Mouse (Mus musculus): ENCODE measurements around the gene Btbd3.

Btbd3 gene

DNA sequence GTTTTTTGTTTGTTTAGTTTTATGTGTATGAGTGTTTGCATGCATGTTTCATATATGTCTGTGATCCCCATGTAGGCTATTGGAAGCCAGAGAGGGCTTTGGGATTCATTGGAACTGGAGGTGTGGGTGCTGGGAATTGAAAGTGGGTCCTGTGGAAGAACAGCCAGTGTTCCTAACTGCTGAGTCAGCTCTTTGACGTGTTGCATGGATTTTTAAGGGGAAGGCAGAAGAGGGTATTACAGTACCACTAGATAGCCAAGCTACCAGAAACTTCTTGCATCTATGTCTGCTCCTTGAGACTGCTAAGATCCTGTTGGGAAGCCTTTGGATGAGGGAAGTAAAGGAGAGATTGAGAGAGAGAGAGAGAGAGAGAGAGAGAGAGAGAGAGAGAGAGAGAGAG lies 82.2 kb downstream of the Btbd3 start:
- in situ Hi-C loops (cut with MboI; ENCODE audit: low pct_unique_long_range_greater_than_20kb in 1 of 2, low sequenced_read_pairs in 2 of 2, unreplicated experiment in 1 of 2), result no loop called here

DNA sequence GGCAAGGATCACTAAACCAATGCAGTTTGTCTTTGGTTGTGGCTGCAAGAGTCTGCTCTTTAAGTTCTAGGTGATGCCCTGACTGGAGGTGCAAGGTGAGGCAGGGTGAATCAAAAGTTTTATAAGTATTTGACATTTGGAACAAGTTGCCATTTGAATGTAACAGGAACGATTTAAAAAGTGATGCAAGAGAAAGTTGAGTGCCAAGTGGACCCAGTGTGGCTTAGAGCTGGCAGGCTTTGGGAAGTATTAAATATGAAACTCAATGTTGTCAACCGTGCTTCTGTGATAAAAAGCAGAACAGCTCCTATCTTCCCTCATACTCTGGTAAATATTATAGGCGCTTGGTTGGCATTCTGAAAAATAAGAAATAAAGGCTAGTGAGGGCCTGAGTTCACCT lies 99.0 kb downstream of the Btbd3 start:
- in situ Hi-C loops (cut with MboI; ENCODE audit: low pct_unique_long_range_greater_than_20kb in 1 of 2, low sequenced_read_pairs in 2 of 2, unreplicated experiment in 1 of 2), result no loop called here

DNA sequence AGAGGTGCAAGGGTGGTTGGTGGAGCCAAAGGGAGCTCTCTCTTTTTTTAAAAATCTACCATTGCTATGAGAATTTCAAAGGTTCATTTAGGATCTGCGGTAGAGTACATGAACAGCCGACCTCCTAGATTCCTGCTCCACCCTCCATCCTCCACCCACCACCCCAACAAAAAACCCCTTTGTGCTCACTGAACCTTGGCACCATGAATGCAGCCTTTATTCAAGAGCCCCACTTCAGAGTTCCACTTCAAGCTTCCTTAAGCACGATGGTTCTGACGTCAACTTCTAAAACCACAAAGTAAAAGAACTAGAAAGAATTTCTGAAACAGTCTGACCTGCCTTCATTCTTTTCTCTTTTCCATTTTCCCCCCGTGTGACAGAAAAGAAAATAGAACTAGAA lies 106.1 kb downstream of the Btbd3 start:
- in situ Hi-C loops (cut with MboI; ENCODE audit: low pct_unique_long_range_greater_than_20kb in 1 of 2, low sequenced_read_pairs in 2 of 2, unreplicated experiment in 1 of 2), result no loop called here

DNA sequence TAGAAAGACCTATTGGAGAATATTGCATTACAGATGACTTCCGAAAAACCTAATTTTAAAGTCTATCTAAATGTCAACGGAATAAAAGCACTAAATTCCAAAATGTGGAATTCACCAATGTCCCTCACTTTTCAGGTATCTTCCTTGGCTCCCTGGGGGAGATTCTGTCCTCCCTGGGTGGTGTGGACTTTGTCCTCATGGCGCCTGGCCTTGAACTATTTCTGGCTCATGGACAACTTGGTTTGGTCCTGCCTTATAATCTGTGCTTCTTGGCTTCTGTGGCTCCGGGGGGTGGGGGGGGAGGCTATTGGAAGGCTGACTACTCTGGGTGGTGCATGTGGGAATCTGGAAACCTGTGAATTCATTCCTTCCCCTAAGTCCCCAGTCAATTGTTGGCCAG lies 109.0 kb downstream of the Btbd3 start:
- in situ Hi-C loops (cut with MboI; ENCODE audit: low pct_unique_long_range_greater_than_20kb in 1 of 2, low sequenced_read_pairs in 2 of 2, unreplicated experiment in 1 of 2), result no loop called here

DNA sequence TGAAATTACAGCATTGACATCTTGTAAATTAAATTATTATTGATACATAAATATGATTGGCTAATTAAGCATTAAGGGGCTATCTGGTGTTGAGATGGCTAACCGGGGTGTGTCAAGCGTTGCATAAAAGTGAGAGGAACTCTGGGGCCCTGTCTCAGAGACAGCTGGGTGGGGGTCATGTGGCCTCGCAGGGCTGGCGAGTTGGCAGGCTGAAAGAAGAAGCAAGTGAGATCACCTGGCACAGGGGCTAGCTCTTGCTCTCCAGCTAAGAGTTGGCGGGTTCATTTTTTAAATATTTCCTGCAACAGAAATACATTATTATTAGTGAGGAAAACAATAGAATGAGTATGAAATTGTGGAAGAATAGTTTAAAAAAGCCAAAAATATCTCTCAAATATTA lies 118.2 kb downstream of the Btbd3 start:
- in situ Hi-C loops (cut with MboI; ENCODE audit: low pct_unique_long_range_greater_than_20kb in 1 of 2, low sequenced_read_pairs in 2 of 2, unreplicated experiment in 1 of 2), result no loop called here

DNA sequence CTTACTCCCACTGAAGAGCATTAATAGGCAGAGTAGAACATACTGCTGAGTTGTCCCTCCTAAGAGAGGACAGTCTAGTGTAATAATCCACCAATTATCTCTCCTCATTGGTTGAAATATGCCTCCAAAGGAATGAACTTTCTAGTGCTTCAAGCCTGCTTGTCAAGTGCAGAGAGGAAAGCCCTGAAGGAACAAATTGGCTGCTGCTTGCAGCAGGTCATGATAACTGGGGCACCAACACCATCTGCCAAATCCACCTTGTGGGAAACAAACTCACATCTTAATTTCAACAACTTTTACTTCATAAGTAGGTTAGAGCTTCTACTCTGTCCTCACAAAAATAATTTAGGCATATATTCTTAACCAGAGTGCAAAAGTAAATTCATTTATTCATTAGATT lies 122.5 kb downstream of the Btbd3 start:
- in situ Hi-C loops (cut with MboI; ENCODE audit: low pct_unique_long_range_greater_than_20kb in 1 of 2, low sequenced_read_pairs in 2 of 2, unreplicated experiment in 1 of 2), result no loop called here

DNA sequence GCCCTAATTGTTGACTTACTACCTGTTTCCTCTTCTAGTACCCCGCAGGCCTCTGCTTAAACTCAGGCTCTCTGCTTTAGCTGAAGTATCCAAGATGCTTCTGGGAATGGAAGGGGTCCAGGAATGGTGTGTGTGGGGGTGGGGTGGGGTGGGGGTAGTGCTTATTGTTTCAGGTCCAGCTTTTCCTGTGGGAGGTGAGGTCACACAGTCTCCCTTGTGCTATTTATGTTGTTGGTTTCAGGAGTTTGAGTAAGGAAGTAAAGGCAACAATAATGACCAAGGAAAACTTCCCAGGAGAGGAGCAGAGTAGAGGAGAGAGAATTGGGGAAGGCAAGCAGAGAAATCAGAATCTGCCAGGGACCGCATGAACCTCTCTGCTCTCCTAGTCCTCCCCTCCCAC lies 128.4 kb downstream of the Btbd3 start:
- in situ Hi-C loops (cut with MboI; ENCODE audit: low pct_unique_long_range_greater_than_20kb in 1 of 2, low sequenced_read_pairs in 2 of 2, unreplicated experiment in 1 of 2), result no loop called here

DNA sequence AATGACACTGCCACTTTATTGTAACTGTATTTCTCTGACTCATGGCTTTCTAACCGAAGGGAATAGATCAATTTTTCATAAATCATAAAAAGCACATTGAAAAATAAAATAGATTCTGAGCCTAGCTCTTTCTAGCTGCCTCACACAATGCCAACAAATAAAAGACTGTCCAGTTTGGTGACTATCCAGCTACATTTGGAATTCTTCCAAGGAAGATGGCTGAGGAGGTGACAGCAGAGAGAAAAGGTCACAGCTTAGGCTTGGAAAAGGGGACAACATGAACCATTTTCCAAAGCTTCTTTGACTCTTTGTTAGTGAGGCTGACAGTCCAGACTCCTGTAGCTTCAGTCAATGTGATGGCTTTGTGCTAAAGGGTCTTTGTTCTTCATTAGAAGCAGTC lies 132.2 kb downstream of the Btbd3 start:
- in situ Hi-C loops (cut with MboI; ENCODE audit: low pct_unique_long_range_greater_than_20kb in 1 of 2, low sequenced_read_pairs in 2 of 2, unreplicated experiment in 1 of 2), result no loop called here

DNA sequence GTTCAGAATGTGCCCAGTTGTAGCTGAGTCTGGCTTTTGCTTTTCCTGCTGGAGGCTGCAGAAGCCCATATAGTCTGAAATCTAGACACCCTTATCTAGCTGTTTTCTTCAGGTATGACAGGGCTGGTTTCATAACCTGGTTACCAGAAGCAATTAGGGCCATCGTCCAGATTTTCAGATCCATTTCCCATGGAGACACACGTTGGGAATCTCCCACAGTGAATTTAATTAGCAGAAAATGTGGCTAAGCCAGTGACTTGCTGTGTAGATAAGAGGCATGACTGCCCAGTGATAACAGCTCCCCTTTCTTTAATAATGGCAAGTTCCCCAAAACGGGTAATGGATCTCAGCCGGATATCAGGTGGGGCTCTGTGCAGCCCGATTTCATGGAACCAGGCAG lies 146.7 kb downstream of the Btbd3 start:
- in situ Hi-C loops (cut with MboI; ENCODE audit: low pct_unique_long_range_greater_than_20kb in 1 of 2, low sequenced_read_pairs in 2 of 2, unreplicated experiment in 1 of 2), result no loop called here

DNA sequence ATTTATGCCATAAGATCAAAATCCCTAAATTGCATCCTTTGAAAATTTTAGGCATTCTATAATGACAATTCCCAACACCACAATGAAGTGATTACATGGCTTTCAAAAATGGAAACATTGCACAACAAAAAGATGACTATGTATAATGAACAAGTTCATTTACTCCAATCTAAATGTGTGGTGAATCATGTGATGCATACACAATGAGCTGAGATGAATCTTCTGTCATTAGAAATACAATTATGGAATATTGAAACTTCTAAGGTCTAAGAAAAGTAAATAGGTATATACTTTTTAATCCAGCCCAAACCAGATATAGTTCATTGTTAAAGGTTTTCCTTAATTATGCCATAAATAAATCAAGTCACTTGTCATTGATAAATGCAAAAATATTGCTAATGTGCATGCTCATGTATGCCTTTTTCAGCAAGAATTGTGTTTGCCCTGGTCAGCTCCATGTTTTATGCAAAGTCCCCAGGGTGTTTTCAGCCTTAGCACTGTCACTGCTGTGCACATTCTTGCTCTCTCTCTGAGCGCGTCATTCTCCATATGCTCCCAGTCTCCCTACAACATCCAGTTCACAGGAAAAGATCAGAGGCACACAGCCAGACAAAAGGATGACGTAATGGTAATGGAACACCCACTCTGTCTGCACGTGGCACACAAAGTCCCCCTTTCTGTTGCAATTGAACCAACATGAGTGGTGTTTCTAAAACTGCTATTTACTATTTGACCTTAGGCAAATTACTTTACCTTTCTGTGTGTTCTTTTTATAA lies 149.6 kb downstream of the Btbd3 start:
- in situ Hi-C loops (cut with MboI; ENCODE audit: low pct_unique_long_range_greater_than_20kb in 1 of 2, low sequenced_read_pairs in 2 of 2, unreplicated experiment in 1 of 2), result no loop called here

DNA sequence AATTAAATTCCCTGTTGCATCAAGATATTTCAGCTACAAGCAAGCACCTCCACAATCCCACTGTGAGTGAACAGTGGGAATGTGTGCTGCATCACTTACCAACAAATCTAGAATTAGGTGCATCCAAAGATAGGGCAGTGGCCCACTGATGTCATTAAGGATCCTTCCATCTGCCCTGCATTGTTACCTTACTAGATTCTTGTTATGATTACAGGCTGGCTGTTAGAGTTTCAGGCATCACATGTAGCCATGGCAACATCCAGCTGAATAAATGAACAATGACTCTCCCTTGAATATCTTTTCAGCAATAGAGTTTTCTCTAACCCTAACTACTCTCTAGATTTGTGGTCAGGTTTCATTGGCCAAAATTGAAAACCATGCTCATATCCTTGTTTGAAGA lies 150.3 kb downstream of the Btbd3 start:
- in situ Hi-C loops (cut with MboI; ENCODE audit: low pct_unique_long_range_greater_than_20kb in 1 of 2, low sequenced_read_pairs in 2 of 2, unreplicated experiment in 1 of 2), result no loop called here

DNA sequence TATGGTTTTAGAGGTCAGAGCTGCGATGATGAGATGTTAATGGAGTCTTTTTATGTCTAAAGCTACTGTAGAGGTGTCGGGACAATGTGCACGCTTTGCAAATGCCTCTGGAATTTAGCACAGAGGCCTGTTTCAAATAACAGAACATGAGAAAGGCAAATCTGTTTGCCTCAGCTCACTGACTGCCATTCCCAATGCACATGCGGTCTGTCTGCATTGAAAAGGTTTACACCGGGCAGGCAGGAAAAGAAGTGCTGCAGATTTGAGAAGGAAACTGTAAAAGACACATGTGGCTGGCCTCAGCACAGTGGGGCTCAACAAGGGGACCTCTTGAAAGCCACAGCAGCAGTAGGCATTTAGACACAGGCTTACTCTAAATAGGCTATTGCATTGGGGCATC lies 156.2 kb downstream of the Btbd3 start:
- in situ Hi-C loops (cut with MboI; ENCODE audit: low pct_unique_long_range_greater_than_20kb in 1 of 2, low sequenced_read_pairs in 2 of 2, unreplicated experiment in 1 of 2), result no loop called here

DNA sequence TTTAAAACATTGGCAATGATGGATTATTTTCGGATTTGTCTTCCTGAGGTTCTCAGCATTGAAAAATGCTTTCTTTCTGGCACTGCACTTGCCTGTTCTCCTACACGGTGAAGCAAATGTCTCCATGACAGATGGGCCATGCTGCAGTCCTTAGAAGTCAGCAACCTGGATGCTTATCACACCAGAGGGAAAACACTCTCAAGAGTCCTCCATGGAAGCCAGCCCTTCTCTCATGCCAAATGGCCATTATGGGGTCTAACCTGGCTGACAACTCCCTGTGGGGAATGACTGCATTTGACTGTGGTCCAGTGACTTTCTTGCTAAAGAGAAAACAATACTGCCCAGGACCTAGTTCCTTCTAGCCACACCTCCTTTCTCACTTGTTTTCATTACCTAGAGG lies 166.0 kb downstream of the Btbd3 start:
- in situ Hi-C loops (cut with MboI; ENCODE audit: low pct_unique_long_range_greater_than_20kb in 1 of 2, low sequenced_read_pairs in 2 of 2, unreplicated experiment in 1 of 2), result no loop called here

DNA sequence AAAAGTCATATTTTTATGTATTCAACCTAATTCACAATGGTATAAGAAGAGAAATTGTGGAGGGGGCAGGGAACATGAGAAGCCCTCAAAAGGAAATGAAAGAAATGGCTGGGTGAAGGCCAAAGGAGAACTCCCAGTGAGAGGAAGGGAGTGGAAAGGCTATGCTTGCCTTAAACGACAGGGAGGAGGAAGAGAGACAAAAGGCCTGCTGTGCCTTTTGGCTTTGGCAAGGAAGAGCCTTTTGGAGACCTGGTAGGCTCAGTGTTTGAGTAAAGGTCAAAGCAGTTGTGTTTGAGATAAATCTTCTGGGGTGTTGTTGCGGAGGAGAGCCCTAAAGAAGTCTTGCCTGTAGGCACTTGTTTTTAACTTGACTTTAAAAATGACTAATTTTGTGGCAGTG lies 175.6 kb downstream of the Btbd3 start:
- in situ Hi-C loops (cut with MboI; ENCODE audit: low pct_unique_long_range_greater_than_20kb in 1 of 2, low sequenced_read_pairs in 2 of 2, unreplicated experiment in 1 of 2), result no loop called here

DNA sequence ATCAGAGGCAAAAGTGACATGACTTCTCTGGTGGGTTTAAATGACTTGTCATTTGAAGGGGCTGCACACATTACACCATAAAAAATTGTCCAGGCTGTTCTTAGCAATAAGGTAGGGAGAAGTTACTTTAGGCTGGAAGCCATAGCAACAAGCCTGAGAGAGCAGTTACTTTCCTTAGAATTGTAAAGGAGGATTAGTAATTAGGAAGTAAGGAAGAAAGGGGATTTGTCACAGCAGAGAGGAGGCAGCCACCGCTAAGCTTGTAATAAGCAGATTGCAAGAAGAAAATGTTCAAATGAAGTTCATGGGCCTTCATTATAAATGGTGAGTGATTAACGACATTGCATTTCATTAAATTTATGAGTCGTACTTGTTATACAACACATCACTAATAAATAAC lies 190.1 kb downstream of the Btbd3 start:
- in situ Hi-C loops (cut with MboI; ENCODE audit: low pct_unique_long_range_greater_than_20kb in 1 of 2, low sequenced_read_pairs in 2 of 2, unreplicated experiment in 1 of 2), result no loop called here

DNA sequence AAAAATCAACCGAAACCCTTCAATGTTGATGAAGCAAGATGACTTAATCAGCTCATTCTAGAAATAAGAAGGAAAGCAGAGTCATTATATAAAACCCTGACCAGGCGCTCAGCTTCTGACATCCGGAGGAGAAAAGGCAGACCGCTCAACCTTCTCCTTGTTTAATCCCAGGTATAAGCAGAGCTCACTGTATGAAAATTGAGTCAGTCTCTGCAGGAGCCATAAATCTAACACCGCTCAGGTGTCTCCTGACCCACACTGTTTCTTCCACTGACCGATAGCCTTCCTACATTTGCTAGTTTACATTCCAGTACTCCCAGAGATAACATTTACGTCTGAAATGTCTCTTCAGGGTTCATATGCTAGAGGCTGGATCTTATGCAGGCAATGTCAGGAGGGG lies 190.6 kb downstream of the Btbd3 start:
- in situ Hi-C loops (cut with MboI; ENCODE audit: low pct_unique_long_range_greater_than_20kb in 1 of 2, low sequenced_read_pairs in 2 of 2, unreplicated experiment in 1 of 2), result no loop called here

DNA sequence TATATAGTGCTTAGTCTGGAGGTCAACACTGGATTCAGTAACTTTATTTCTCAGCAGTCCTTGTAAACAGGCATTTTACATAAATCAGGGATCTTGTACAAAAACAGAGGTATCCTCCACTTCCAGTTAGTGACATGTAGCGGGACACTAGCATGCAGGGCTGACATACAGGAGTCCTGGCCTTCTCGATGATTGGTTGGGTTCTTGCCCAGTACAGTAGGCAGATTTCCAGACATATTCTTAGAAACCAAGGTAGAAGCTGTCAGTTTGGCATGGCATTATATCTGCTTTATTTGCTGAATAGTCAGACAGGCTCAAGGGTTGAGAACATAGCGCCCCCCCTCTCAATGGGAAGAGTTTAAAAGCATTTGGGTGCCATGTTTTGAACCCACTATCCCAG lies 191.3 kb downstream of the Btbd3 start:
- in situ Hi-C loops (cut with MboI; ENCODE audit: low pct_unique_long_range_greater_than_20kb in 1 of 2, low sequenced_read_pairs in 2 of 2, unreplicated experiment in 1 of 2), result no loop called here

DNA sequence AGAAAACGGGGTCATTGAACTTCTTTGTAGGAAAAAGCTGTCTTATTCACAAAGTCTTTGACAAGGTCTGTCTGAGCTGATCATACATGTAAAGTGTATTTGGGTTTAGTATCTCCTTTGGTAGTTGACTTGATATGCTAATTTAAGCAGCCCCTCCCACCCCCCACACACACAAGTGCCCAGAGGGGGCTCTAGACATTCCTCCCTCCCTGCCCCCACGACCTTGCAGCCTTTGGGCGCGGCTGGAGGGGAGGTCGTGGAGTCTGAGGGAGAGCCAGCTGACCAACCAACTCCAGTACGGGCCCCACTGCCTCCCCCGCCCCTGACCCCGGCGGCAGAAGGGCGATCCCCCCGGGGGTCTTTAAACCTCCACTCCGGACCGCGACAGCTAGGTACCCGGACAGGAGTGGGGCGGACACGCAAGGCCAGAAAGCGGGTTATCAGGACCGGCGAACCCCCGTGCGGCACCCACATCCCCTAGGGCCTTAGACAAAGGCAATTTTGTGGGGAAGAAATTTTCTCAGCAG lies 211.7 kb downstream of the Btbd3 start:
- in situ Hi-C loops (cut with MboI; ENCODE audit: low pct_unique_long_range_greater_than_20kb in 1 of 2, low sequenced_read_pairs in 2 of 2, unreplicated experiment in 1 of 2), result no loop called here

DNA sequence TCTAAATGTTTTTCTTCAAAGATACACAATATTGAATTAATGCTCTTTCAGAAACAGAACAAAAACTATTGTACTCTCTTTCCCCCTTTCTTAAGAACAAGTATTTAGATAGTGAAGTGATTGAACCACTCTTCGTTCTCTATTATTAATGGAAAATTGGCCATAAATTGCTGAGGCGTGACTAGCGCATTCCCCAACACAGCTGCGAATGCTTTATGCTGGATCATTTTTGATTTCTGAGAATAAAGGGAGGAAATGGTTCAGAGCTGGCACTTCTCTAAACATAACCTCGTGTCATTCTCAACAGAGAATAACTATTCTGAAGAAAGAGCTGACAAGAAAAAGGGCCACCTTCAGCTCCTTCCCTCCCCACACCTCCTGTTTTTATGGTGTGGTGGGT lies 217.0 kb downstream of the Btbd3 start:
- in situ Hi-C loops (cut with MboI; ENCODE audit: low pct_unique_long_range_greater_than_20kb in 1 of 2, low sequenced_read_pairs in 2 of 2, unreplicated experiment in 1 of 2), result no loop called here

DNA sequence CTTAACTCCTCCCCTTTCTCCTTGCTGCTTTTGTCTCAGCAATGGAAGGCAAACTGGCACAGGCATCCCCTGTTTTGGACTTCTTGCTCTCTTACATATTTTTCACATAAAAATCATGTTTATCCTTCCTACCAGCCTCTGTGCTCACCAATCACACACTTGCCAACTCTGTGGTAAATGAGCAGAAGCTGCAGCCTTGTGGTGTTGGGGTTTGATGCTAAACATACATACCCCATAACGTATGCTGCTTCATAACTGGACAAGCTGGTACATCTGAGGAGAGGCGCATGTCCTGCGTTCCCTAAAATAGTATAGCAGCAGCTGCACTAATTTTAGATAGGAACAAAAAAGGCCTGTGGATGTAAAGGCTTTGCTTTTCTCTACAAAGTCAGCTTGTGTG lies 220.1 kb downstream of the Btbd3 start:
- in situ Hi-C loops (cut with MboI; ENCODE audit: low pct_unique_long_range_greater_than_20kb in 1 of 2, low sequenced_read_pairs in 2 of 2, unreplicated experiment in 1 of 2), result no loop called here

DNA sequence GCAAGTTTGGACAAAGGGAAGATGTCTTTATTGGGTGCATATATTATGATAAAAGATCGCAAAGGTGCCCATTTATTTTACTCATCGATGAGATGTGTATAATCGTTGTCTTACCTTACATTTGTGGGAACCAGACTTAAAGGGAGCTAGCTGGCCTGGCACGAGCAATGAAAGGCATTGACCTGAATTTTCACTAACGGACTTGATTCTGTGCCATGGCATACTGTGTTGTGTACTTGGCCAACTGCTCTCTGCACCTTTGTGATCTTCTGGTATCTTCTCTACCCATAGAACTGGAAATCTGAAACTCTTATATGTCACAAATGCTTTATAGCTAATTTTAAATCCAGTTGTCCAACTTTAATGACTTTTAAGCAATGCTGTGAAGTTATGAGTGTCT lies 220.9 kb downstream of the Btbd3 start:
- in situ Hi-C loops (cut with MboI; ENCODE audit: low pct_unique_long_range_greater_than_20kb in 1 of 2, low sequenced_read_pairs in 2 of 2, unreplicated experiment in 1 of 2), result no loop called here

Measured in mouse embryonic stem cell (cell line).